Mouse (Mus musculus): ENCODE measurements at regions not wholly inside any gene's neighbourhood (a gene's known extent, or its start where the extent isn't known, plus 50 kb on each side); places are given as distances from the start of the nearest gene placed in this dataset.

- TF ChIP-seq CTCF (IDR thresholded peaks at IDR 0.05; ENCODE audit: borderline replicate concordance, control insufficient read depth, extremely low read depth, insufficient read depth, low read length, poor library complexity) (no peak), POLR2A (IDR thresholded peaks at IDR 0.05; ENCODE audit: control insufficient read depth, extremely low read depth, insufficient read depth, low read length, poor library complexity) (no peak)
Measured at GRCm38 (mm10) chr10:83976548-83976947, 253.9 kb downstream of the 1500009L16Rik start.

Measured in thymus, adult 2 months (tissue).